Mouse (Mus musculus) heart, postnatal 36 days (tissue): Measurements from ENCODE around the gene Myh10. TPM values are rescaled to one million over a fixed set of nuclear protein-coding genes. Genes with fewer than 3 reads are reported as not detected.
"Not testable (repeated sequence)": the region's sequence is repeated elsewhere in the genome, so short reads cannot be mapped to it uniquely, and the experiment has no call there.

ENCODE experiments used
- DNase-seq, 2 experiments: peaks; one replicate each; pipeline ENCODE4 v3.0.0; 2021 to 2022
- intact Hi-C: fragments of 180-260 bp; cut with DNase I; formaldehyde crosslinking; loops from one replicate; pipeline ENCODE4 v1.15.1; 2025
- total RNA-seq, 2 experiments: library from RNA; stranded (reverse); gene quantifications; 2 replicates each; pipeline ENCODE4 v1.2.3; 2021

Myh10 gene
- total RNA-seq, 2 experiments from 2014 or later: 23.0 to 26.4 TPM

GRCm38 (mm10) chr11:68692010-68692692, 792 bp downstream of the Myh10 start:
- no peak for DNase-seq

DNA sequence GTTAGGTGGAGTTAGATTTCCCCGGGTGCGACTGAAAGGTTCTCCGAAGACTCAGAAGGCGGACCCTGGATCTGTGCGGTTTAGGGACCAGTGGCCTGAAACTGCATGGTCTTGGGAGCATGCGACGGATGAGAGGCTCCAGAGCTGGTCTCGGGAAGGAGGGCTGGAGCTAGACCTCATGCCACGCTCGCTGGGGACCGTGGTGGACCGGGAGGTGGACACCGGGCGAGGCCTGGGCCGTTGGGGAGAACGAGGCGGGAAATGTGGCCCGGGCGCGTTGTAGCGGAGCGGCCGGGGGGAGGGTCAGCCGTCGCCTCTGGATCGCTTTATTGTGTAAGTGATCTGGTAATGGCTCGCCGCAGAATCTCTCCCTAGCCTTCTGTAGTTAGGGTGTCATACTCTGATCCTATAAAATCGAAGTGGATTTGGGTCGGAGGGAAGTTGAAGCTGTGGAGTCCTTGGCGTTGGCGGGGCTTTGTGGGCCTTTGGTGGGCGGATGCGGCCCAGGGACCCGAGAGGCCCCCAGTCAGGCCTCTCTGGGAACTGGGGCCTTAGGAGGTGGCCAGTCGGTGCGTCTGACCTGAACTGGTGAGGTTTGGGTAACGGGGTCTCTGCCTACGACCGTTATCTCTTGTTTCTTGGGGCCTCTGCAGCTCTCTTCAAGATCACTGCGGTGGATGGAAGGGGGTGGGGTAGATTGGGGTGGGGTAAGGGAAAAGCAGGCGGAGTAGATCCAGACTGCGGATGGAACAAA, 1.5 kb downstream of the Myh10 start:
- intact Hi-C loops: no loop called here

More at GRCm38 (mm10) chr11:68692010-68692692, 792 bp downstream of the Myh10 start:
- intact Hi-C loops: no loop called here

DNA sequence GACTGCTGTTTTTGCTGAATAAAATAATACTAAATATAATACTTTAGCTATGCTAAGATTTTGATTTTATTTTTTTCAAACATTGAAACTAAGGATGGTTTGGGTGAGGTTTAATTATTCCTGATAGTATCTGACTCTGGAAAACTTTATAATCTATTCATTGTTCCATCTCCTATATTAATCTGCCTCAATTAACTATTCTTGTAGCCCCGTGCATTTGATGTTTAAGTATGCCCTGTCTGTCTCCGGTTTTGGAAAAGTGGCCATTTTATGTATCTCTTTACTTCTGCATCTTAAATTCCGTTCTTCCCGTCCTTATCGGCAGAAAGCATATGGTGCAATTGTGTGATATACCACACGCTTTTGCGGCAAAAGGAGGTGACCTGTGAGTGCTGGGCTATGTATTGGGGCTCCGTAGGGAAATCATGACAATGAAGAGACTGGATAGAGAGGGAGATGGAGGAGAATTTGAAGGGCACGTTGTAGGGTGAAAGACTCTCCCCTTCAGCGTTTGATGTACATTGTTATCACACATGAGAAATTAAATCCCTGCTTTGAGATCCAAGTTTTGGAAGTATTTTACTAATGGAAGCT, 2.2 kb downstream of the Myh10 start:
- DNase-seq: no peak
- intact Hi-C loops: no loop called here

More for the DNA sequence above, 1.5 kb downstream of the Myh10 start:
- DNase-seq: peak; percentile 48 to 59

GRCm38 (mm10) chr11:68702370-68702769, 11.0 kb downstream of the Myh10 start:
- intact Hi-C loops: no loop called here
- no peak for DNase-seq

- intact Hi-C loops: no loop called here
- no peak for DNase-seq
Measured at GRCm38 (mm10) chr11:68703360-68703759, 12.0 kb downstream of the Myh10 start.

DNA sequence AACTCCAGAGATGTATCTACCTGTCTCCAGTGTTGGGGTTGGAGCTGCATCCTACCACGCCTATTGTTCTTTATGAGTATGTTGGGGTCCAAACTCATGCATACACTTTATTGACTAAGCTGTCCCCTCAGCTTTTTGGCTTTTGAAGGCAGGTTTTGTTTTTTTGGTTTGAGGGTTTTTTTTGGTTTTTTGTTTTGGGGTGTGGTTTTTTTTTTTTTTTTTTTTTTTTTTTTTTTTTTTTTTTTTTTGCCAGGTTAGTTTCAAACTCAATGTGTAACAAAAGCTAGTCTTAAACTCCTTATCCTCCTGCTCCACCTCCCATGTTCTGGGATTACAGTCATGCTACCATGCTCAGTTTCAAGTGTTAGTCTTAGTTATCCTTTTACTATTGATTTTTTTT, 12.9 kb downstream of the Myh10 start:
- no peak for DNase-seq
- intact Hi-C loops: no loop called here

DNA sequence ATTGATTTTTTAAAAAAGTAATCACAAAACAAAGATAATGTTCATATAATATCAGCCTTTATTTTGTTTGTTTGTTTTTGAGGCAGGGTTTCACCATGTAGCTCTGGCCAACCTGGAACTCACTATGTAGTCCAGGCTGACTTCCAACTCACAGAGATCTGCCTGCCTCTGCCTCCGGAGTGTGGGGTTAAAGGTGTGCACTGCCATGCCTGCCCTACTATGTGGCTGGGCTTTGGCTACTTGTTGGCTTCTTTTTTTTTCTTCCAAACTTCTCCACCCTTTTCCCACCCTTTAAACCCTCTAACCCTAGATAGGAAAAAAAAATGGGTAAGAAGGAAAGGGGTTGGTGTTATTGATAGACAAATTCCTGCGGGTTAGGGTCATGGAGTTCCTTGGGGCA, 13.5 kb downstream of the Myh10 start:
- intact Hi-C loops: no loop called here
- no peak for DNase-seq

DNA sequence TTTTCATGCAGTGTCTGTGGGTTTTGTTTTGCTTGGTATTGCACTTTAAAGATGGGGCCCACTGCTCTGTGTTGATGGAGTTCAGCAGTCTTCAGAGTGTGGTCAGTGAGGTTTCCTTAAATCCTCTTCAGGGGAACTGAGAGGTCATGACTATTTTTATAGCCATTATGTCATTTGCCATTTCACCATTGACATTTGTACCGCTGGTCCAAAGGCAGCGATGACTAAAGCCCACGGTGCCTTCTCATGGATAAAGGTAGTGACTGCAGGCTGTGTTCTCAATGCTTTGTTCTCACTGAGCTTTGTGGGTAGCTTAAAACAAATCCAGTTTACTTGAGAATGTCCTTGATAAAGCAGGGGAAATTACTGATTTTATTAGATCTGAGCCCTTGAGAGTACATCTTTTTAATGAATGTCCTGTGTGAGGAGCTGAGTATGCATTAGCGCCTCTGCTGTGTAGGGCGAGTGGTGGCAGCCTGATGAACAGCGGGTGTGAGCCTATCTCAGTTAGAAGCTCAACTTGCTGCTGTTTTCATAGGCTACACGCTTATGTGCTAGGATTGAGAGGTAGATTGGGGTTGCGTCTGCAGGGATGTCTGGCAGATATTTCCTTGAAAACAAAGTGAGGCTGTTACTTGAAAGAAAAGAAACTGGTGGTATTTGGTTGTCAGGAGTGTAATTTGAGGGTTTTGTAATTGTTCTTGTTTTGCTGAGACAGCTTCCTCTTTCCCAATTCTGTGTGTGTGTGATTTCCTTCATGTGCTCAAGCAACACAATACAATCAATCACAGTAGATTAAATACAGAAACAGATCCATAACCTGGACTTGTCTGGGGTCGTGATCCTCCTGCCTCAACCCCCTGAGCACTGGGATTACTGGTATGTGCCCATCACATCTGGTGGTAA, 15.4 kb downstream of the Myh10 start:
- intact Hi-C loops: no loop called here
- DNase-seq: peak in 1 of 2 experiments; percentile 18

DNA sequence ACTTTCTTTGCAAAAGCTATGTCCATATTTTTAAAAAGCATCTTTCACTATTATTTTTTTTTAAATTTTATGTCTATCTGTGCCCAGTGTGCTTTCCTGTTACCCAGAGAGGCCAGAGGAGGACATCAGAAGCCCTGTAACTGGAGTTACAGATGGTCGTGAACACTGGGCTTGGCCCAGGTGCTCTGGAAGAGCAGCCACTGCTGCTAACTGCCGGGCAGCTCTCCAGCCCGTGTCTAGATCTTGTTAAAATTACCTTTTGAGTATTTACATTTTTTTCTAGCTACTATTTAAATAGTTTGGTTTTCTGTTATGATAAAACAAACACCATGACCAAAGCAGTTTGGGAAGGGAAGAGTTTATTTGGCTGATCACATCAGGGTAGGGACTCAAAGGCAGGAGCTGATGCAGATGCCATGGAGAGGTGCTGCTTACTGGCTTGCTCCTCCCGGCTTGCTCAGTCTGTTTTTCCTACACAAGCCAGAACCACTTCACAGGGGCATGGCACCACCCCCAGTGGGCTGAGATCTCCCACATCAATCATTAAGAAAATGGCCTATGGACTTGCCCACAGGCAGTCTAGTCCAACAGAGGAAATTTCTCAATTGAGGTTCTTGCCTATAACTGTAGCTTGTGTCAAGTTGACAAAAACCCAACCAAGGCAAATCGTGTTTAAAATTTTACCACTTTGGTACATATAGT, 16.7 kb downstream of the Myh10 start:
- intact Hi-C loops: no loop called here
- no peak for DNase-seq

- intact Hi-C loops: no loop called here
- DNase-seq: no peak
Measured at GRCm38 (mm10) chr11:68716167-68716566, 24.8 kb downstream of the Myh10 start.

DNA sequence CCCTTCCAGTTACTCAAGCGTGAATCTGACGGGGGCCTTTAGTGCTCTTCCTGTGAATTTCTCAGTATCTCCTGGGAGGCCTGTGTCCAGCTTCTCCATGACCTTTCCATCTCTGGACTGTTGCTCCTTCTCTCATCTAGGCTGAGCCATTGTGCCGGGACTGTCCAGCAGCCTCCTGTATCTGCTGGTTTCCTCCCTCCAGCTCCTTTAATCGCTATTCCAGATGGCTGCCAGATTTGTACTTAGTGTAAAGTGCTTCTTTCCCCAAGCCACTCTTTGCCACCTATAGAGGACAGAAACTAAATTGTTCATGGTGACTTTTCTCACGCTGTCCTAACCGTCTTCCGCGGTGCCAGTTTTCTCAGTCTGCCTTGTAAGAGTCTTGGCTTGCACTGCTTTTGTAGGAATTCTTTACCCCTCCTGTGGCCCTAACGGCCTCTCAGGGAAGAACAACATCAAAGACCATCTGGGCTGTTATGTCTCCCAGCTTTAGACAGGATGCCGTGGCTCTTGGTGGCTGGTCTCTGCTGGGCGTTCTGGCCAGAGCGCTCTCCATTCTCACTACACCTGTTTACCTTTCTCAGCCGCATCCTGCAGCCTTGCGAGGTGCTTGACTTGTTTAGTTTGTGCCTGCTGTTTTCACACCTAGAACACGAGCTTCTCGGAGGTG, 25.9 kb downstream of the Myh10 start:
- no peak for DNase-seq
- intact Hi-C loops: no loop called here

DNA sequence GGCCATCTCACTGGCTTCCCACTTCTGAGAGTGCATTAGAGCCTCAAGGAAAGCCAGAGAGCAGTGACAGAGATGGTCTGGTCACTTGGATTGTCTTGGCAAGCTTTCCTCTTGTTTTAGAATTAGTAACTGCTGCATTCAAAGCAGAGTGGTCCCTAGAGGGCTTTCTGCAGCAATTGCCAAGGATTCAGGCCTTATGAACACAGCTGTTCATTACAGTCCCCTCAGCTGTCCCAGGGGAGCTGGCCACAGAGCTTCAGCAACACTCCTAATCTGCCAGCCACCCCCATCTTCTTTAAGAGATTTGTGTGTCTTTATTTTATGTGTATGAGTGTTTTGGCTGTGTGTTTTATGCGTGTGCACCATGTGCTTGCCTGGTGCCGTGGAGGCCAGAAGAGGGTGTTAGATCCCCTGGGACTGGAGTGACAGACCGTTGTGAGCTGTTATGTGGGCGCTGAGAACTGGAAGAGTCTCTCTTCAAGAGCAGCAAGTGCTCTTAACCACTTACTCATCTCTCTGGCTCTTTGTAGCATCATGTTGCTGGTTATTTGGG, 27.8 kb downstream of the Myh10 start:
- intact Hi-C loops: no loop called here

GRCm38 (mm10) chr11:68719774-68720173, 28.4 kb downstream of the Myh10 start:
- intact Hi-C loops: loop anchor here (5.0 to 10.0 kb wide), 3 partner anchors 107 to 235 kb away; partner anchors contain the start of gene Ccdc42
- DNase-seq: no peak

More for the DNA sequence above, 27.8 kb downstream of the Myh10 start:
- peak; percentile 60 to 63 for DNase-seq

GRCm38 (mm10) chr11:68724117-68724516, 32.8 kb downstream of the Myh10 start:
- no peak for DNase-seq
- intact Hi-C loops: loop anchor here (2.0 to 10.0 kb wide), 4 partner anchors 33 to 239 kb away; partner anchors contain the start of genes Ccdc42 and Myh10

- DNase-seq: no peak
- intact Hi-C loops: loop anchor here (5.0 to 10.0 kb wide), 2 partner anchors 161 to 244 kb away; no protein-coding TSS in a partner anchor
Measured at GRCm38 (mm10) chr11:68728693-68729092, 37.3 kb downstream of the Myh10 start.

DNA sequence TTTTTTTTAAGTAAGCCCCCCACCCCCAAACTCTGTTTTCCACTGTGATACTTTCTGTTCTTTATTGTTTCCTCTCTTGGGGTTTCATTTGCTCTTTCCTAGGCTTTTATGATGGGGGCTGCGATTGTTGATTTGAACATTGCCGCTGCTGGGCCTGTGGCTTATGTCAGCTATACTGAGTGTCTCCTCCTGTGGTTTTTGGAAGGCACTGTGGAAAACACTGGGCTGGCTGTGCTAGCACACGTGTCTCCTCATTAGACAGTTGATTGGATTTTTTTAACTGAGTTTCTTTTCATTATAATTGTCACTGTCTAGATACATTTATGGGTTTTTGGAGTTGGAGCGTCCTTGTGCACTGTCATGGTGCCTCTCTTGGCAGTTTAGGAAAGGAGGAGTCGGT, 39.4 kb downstream of the Myh10 start:
- no peak for DNase-seq
- intact Hi-C loops: no loop called here

- DNase-seq: no peak
- intact Hi-C loops: no loop called here
Measured at GRCm38 (mm10) chr11:68732066-68732465, 40.7 kb downstream of the Myh10 start.

DNA sequence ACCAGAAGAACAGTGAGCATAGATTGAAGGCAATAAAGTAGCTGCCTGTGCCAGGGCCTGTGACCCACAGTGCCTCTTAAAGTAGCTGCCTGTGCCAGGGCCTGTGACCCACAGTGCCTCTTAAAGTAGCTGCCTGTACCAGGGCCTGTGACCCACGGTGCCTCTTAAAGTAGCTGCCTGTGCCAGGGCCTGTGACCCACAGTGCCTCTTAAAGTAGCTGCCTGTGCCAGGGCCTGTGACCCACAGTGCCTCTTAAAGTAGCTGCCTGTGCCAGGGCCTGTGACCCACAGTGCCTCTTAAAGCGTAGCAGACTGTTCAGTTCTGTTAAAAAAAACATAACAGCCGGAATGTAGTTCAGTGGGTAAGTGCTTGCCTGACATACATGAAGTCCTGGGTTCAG, 42.0 kb downstream of the Myh10 start:
- intact Hi-C loops, DNase-seq: not testable (repeated sequence)

- no peak for DNase-seq
- intact Hi-C loops: no loop called here
Measured at GRCm38 (mm10) chr11:68739509-68739908, 48.1 kb downstream of the Myh10 start.
